Mouse (Mus musculus): ENCODE measurements around the gene Odf3l2. TPM values are rescaled to one million over a fixed set of nuclear protein-coding genes. Genes with fewer than 3 reads are reported as not detected.

Gene Odf3l2
- polyA plus RNA-seq (2012) = not detected in 2 replicates

DNA sequence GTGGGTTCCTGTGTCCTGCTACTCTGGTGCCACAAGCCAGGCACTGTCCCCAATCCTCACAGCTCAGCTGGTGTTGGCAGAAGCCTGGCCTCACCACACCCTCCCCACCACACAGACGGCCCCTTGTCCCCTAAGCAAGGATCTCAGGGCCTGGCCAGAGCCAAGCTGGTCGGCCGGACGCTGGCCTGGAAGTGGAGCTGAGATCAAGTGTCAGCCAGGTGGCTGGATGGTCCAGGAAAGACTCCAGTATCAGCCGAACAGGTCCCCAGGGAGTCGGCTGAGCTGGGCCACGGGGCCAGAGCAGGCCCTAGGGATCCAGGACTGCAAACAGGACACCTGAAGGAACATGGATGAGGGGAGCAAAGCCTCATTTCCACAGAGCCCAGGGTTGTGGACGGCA is at the start of gene Odf3l2:
Gene Odf3l2 (minus strand): TSS at position 28 of the 400 bp plus-strand sequence.
- TF ChIP-seq GATA1 (IDR thresholded peaks at IDR 0.05; ENCODE audit: low read length) = no peak

DNA sequence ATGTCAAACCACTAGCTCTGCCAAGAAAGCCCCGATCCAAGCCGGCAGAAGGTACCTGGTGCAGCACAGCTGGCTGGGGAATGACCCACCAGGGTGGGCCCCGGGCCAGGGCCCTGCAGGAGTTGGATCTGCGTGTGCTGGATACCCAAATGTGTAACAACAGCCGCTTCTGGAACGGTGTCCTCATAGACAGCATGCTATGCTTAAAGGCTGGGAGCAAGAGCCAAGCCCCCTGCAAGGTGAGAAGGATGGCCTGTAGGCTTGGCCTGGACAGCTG is 48.8 kb upstream of the Odf3l2 start:
- TF ChIP-seq GATA1 (IDR thresholded peaks at IDR 0.05; ENCODE audit: low read length) = no peak

GRCm38 (mm10) chr10:79693580-79694378 is 48.2 kb upstream of the Odf3l2 start:
- no peak for TF ChIP-seq GATA1 (IDR thresholded peaks at IDR 0.05; ENCODE audit: low read length)

GRCm38 (mm10) chr10:79691986-79692548 is 46.5 kb upstream of the Odf3l2 start:
- TF ChIP-seq GATA1 (IDR thresholded peaks at IDR 0.05; ENCODE audit: low read length) = no peak

DNA sequence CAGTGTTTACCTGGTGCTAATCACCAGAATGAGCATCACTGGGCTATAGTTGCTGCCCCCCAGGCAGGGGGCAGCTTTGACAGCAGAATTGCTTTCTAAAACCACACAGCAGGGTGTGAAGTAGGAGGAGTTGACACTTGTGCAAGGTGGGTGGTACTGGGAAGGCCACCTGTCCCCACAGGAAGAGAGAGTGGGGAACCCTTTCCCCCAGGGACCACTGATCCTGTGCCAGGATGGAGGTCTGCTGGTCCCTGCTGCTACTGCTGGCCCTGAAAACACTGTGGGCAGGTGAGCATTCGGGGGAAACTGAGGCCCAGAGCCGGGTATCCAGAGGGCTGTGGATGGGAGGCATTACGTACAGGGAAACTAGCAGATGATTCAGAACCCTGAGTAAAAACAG is 43.6 kb upstream of the Odf3l2 start:
- no peak for TF ChIP-seq GATA1 (IDR thresholded peaks at IDR 0.05; ENCODE audit: low read length)

DNA sequence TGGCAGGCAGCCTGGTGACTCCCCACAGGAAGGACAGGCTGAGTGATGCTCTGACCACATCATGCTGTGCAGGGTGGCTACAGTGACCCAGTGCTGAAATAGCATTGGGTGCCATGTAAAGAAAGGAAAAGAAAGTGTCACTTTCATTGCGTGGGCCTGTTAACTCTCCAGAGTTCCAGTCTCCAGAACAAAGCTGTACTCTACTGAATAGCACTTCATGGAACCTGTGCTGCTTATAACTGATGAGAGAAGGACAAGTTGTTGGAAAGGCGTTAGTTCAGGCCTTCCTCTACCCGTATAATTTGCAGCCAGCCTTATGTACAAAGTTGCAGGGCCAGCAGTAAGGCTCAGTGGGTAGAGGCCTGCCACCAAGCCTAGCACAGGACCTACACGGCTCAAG is 43.2 kb upstream of the Odf3l2 start, which contains the start of gene Gzmm:
Gene Gzmm (plus strand): TSS at position 301 of the 400 bp plus-strand sequence.
- no peak for TF ChIP-seq GATA1 (IDR thresholded peaks at IDR 0.05; ENCODE audit: low read length)

DNA sequence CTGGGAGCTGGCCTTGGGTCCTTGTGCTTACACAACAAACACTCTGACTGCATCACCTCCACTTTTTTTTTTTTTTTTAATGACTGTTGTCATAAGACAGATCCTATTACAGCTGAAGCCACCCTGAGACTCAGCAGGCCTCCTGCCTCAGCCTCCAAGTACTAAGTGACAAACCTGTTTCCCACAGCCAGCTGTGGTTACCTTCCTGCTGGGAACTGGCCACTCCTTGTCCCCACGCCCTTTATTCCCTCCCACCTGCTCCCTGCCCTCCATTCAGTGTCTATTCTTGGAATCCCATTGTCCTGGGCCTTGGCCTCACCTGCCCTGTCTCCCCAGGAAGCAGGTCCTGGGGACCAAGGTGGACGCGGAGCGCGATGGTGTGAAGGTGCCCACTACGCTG is 42.0 kb upstream of the Odf3l2 start:
- TF ChIP-seq GATA1 (IDR thresholded peaks at IDR 0.05; ENCODE audit: low read length) = no peak

GRCm38 (mm10) chr10:79686691-79687090 is 41.2 kb upstream of the Odf3l2 start:
- no peak for TF ChIP-seq GATA1 (IDR thresholded peaks at IDR 0.05; ENCODE audit: low read length)

DNA sequence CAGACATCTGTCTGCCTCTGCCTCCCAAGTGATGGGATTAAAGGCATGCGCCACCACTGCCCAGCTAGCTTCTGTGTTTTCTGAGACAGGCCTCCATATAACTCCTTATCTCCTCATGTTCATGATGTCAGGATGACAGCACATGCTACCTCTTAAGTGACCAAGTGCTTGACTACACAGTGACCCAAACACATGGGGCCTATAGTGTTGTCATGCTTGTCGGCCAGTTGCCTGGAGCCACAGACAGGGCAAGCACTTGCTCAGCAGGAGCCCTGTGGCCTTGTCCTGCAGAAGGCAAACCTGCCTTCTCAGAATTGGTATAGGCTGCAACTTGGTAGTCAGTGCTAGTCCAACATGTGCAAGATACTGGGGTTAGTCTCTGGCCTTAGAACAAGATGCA is 40.7 kb upstream of the Odf3l2 start:
- TF ChIP-seq GATA1 (IDR thresholded peaks at IDR 0.05; ENCODE audit: low read length) = no peak

- no peak for TF ChIP-seq GATA1 (IDR thresholded peaks at IDR 0.05; ENCODE audit: low read length)
Measured at GRCm38 (mm10) chr10:79684770-79685600, 39.4 kb upstream of the Odf3l2 start.

GRCm38 (mm10) chr10:79683726-79684640 is 38.4 kb upstream of the Odf3l2 start:
- no peak for TF ChIP-seq GATA1 (IDR thresholded peaks at IDR 0.05; ENCODE audit: low read length)

DNA sequence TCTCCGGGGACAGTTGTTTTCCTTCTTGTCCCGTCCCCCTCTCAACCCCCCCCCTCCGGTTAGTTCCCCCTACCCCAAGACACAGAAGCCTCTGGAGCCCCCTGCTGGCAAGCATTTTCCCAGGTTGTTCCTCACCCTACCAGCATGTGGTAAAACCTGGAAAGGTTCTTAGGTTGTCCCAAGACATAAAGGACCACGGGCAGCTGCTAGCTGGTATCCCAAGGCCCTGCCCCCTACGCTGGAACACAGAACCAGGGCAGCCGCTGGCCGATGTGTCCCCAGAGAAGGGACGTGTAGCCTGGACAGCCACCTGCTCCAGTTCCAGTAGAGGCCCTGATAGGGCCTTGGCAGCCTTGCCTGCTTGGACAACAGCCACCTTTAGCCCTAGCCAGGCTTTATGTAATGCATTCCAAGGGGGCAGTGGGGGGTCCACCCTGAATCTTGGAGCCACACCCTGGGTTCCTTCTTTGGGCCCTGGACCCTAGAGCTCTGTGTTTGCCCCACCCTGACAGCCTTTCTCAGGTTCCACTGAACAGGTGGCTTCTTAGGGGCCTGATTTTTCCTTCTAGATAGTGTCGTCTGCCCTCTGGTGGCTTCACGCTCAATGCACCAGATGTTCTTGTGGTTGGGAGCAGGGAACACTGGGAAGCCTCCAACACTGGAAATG is 37.5 kb upstream of the Odf3l2 start:
- no peak for TF ChIP-seq GATA1 (IDR thresholded peaks at IDR 0.05; ENCODE audit: low read length)

DNA sequence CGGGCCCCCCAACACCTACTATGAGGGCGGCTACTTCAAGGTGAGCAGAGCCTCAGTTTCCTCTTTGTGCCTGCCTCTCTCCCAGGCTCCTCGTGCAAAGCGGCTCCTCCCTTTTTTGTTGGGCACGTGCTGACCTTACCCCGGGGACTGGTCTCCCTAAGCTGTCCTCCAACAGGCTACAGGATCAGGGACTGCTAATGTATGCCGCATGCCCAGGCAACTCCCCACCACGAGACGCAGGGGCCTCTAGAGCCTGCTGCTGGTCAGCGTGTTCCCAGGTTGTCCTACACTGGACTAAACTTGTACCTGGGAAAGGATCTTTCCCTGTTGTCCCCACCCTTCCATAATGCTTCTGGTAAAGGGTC is 37.0 kb upstream of the Odf3l2 start:
- no peak for TF ChIP-seq GATA1 (IDR thresholded peaks at IDR 0.05; ENCODE audit: low read length)

- no peak for TF ChIP-seq GATA1 (IDR thresholded peaks at IDR 0.05; ENCODE audit: low read length)
Measured at GRCm38 (mm10) chr10:79681591-79682245, 36.2 kb upstream of the Odf3l2 start, which contains the start of gene Cdc34. Cdc34 (plus strand) TSS chr10:79682195.

Data from G1E-ER4 (cell line).